Mouse (Mus musculus): ENCODE data around the gene Prdm13.

- no peak for TF ChIP-seq ZNF384 (IDR thresholded peaks at IDR 0.05; ENCODE audit: low read depth, low read length)
- TF ChIP-seq CHD2 (IDR thresholded peaks at IDR 0.05; ENCODE audit: low read length): no peak
- no peak for TF ChIP-seq E2F4 (IDR thresholded peaks at IDR 0.05; ENCODE audit: insufficient replicate concordance, low read depth, low read length)
- TF ChIP-seq POLR2A (IDR thresholded peaks at IDR 0.05; ENCODE audit: low read depth, low read length): no peak
- no peak for TF ChIP-seq CTCF (conservative IDR thresholded peaks at IDR 0.05 in 1 of 2, IDR thresholded peaks at IDR 0.05 in 1 of 2; ENCODE audit: low read depth in 2 of 2, low read length in 2 of 2)
- TF ChIP-seq KAT2A (IDR thresholded peaks at IDR 0.05; ENCODE audit: insufficient replicate concordance, low read length): no peak
- TF ChIP-seq TCF12 (IDR thresholded peaks at IDR 0.05; ENCODE audit: low read depth, low read length): no peak
- no peak for TF ChIP-seq MEF2A (IDR thresholded peaks at IDR 0.05; ENCODE audit: borderline replicate concordance, low read depth, low read length)
- TF ChIP-seq TBP (conservative IDR thresholded peaks at IDR 0.05; ENCODE audit: low read depth, low read length): no peak
- no peak for TF ChIP-seq MAZ (IDR thresholded peaks at IDR 0.05; ENCODE audit: low read depth, low read length)
- no peak for TF ChIP-seq MAX (IDR thresholded peaks at IDR 0.05; ENCODE audit: low read length)
- TF ChIP-seq NRF1 (IDR thresholded peaks at IDR 0.05; ENCODE audit: low read depth, low read length): no peak
Measured at GRCm38 (mm10) chr4:21674042-21674441, 11.7 kb downstream of the Prdm13 start.
